Mouse (Mus musculus) heart, adult 2 months (tissue): Measurements from ENCODE around the gene Fchsd2.

Experiments used
- CTCF ChIP-seq: fragments of 200-600 bp; IDR thresholded peaks from 2 replicates; pipeline ENCODE4 v1.8.1; 2022; ENCODE audit warnings: antibody characterized with exemption, mild to moderate bottlenecking, moderate library complexity
- EP300 ChIP-seq: fragments of 200-500 bp; IDR thresholded peaks from 2 replicates; pipeline ENCODE4 v1.6.1; 2011; ENCODE audit warnings: low read depth, low read length, control low read depth; ENCODE audit not compliant: insufficient read depth

- no peak for TF ChIP-seq CTCF
- TF ChIP-seq EP300 = no peak
These were observed 4.4 kb downstream of the Fchsd2 start for GRCm38 (mm10) chr7:101097084-101097483.
